Mouse (Mus musculus): ENCODE measurements around the gene Mei1. TPM values are rescaled to one million over a fixed set of nuclear protein-coding genes. Genes with fewer than 3 reads are reported as not detected.

Gene Mei1
- polyA plus RNA-seq, 1 experiment from 2014 or later, result 0.09 TPM

- Histone ChIP-seq H3K9me3 (replicated peaks; ENCODE audit: low read length) (no peaks in the 10 kb centered on the region), H3K36me3 (ENCODE audit: insufficient read depth, low read length) (peaks cover 8% of the 10 kb centered on the region; the same call in 1 of the 2 replicates), H3K4me1 (replicated peaks; ENCODE audit: insufficient read depth, low read length) (peaks cover 38% of the 10 kb centered on the region), H3K27me3 (ENCODE audit: insufficient read depth, low read length) (no peaks in the 10 kb centered on the region), H3K4me2 (ENCODE audit: low read length) (0 out of 2 replicates have a peak overlapping the region, but pooled peaks have one; percentile 37), H3K9ac (ENCODE audit: low read depth, low read length) (no peak overlapping the region), H3K4me3 (replicated peaks; ENCODE audit: low read depth, low read length) (no peak overlapping the region), H3K27ac (peak overlapping the region; percentile 83)
- DNase-seq (ENCODE audit: low spot score) (peak; percentile 82), ATAC-seq (replicated peaks; ENCODE audit: low FRiP score, low read depth) (peak; percentile 53; the same call in 1 of the 2 replicates)
- whole genome bisulfite sequencing, result 52% methylated on average over 8 of the region's 8 CpGs
- peak; percentile 97 for TF ChIP-seq CTCF (IDR thresholded peaks at IDR 0.05; ENCODE audit: low read depth)
These were observed 95.8 kb downstream of the Mei1 start for GRCm38 (mm10) chr15:82165332-82166239.

DNA sequence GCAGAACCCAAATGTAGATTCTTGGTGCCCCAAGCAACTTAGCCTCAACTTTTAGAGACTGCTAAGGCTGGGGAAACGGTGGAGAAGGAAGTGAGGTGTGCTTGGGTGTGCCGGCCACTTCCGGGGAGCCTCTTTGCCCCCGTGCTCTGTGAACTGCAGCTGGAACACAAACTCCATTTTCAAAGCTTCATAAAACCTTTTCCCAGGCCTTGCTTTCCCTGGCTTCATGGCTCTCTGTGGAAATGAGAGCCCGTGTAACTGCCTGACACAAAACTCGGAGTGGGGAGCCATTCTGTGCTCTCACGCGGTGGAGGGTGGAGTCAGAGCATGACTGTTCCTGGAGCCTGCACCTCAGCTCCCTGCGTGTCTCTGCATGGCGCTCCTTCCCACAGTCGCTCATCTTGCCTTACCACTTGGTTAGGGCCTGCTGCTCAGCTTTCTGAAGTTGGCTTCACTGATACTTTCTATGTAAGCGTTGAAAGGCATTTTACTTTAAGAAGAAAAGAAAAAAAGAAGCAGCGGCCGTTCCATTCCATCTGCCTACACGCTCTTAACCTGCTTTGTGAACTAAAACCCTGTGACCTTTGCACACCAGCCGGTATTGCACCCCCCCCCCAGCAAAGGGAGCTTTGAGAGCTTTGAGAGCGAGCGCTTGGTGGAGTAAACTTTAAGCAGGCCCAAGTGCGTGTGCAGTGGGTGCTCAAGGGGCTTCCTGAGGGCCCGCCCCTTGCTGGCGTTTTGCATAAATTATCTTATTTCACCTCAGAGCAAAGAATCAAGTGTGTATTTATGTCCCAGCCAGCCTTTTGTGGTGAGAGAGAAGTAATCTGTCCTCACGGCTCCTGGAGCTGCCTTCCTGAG is 96.7 kb downstream of the Mei1 start:
- WGBS, result 24% methylated on average over 22 of the region's 22 CpGs
- Histone ChIP-seq H3K4me2 (ENCODE audit: low read length) (peak overlapping the region; percentile 37), H3K4me3 (replicated peaks; ENCODE audit: low read depth, low read length) (no peak overlapping the region)

DNA sequence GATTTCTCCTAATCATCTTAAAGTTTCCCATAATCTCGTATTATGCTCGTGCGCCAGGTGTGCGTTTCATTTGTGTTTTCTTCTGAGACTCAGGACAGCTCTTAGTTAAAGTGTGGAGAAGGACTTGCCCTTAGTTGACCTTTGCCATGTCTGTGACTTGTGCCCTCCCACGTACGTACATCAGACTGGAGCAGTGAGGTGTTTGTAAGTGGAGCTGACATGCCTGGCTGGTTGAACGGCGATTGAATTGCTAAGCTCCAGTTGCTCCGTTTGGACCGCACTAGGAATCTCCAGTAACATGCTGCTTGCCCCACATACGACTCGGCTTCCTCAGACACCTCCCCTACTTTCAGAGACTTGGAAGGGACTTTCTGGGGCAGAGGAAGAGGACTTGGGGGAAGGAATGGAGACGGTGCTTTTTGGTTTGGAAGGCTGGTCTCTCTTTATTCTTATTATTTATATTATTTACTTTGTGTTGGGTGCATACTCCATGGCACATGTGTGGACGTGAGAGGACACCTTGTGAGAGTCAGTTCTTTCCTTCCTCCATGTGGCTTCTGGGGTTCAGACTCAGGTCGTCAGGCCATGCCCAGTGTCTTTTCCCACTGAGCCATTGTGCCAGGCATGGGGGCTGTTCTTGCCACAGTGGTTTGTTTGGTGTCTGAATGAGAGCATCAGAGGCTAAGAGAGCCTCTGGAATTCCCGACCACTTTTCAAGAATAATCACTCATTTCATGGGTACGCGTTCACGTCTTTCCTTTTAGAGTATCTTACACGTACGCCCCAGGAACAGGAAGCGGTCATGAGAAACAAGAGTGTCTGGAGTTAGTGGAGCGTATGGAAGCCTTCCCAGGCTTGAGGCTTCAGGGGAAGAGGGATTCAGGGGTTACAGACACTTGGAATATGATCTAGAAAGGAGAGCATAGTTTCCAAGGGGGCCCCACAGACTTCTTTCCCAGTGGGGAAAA is 97.7 kb downstream of the Mei1 start:
- TF ChIP-seq CTCF (IDR thresholded peaks at IDR 0.05; ENCODE audit: low read depth), result no peak
- DNase-seq (ENCODE audit: low spot score), result peak; percentile 87
- no peaks in the 10 kb centered on the region for H3K9me3 ChIP-seq (replicated peaks; ENCODE audit: low read length)
- peaks cover 20% of the 10 kb centered on the region for H3K36me3 ChIP-seq (ENCODE audit: insufficient read depth, low read length)
- no peaks in the 10 kb centered on the region for H3K27me3 ChIP-seq (ENCODE audit: insufficient read depth, low read length)
- H3K4me2 ChIP-seq (ENCODE audit: low read length), result peak overlapping the region; percentile 37
- no peak overlapping the region for H3K4me3 ChIP-seq (replicated peaks; ENCODE audit: low read depth, low read length)
- H3K4me1 ChIP-seq (replicated peaks; ENCODE audit: insufficient read depth, low read length), result peaks cover 34% of the 10 kb centered on the region
- no peak overlapping the region for H3K9ac ChIP-seq (ENCODE audit: low read depth, low read length)
- peak overlapping the region; percentile 83 for H3K27ac ChIP-seq
- ATAC-seq (replicated peaks; ENCODE audit: low FRiP score, low read depth), result peak; percentile 60
- WGBS, result 27% methylated on average over 23 of the region's 23 CpGs

More for the DNA sequence above, 96.7 kb downstream of the Mei1 start:
- Histone ChIP-seq H3K9me3 (replicated peaks; ENCODE audit: low read length) (no peaks in the 10 kb centered on the region), H3K27ac (peak overlapping the region; percentile 83), H3K36me3 (ENCODE audit: insufficient read depth, low read length) (peaks cover 12% of the 10 kb centered on the region), H3K9ac (ENCODE audit: low read depth, low read length) (peak overlapping the region; percentile 9), H3K4me1 (replicated peaks; ENCODE audit: insufficient read depth, low read length) (peaks cover 34% of the 10 kb centered on the region), H3K27me3 (ENCODE audit: insufficient read depth, low read length) (no peaks in the 10 kb centered on the region)
- ATAC-seq (replicated peaks; ENCODE audit: low FRiP score, low read depth) (peak; percentile 61), DNase-seq (ENCODE audit: low spot score) (no peak)
- TF ChIP-seq CTCF (IDR thresholded peaks at IDR 0.05; ENCODE audit: low read depth), result no peak

DNA sequence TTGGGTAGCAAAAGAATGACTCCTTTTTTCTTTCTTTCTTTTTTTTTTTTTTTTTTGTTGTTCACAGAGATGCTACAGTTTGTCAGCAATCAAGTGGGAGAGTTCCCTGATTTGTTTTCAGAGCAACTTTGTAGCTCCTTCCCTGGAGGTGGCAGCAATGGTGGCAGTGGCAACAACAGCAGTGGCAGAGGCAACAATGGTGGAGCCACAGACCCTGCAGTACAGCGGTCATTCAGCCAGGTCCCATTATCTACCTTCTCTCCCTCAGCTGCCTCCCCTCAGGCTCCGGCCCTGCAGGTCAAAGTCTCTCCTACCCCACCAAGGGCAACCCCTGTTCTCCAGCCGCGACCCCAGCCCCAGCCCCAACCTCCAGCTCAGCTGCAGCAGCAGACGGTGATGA is 99.9 kb downstream of the Mei1 start:
- Histone ChIP-seq H3K4me3 (replicated peaks; ENCODE audit: low read depth, low read length) (no peak overlapping the region), H3K27ac (no peak overlapping the region), H3K9ac (ENCODE audit: low read depth, low read length) (no peak overlapping the region), H3K9me3 (replicated peaks; ENCODE audit: low read length) (no peaks in the 10 kb centered on the region), H3K4me1 (replicated peaks; ENCODE audit: insufficient read depth, low read length) (peaks cover 32% of the 10 kb centered on the region), H3K27me3 (ENCODE audit: insufficient read depth, low read length) (no peaks in the 10 kb centered on the region), H3K4me2 (ENCODE audit: low read length) (no peak overlapping the region), H3K36me3 (ENCODE audit: insufficient read depth, low read length) (peaks cover 38% of the 10 kb centered on the region)
- no peak for TF ChIP-seq CTCF (IDR thresholded peaks at IDR 0.05; ENCODE audit: low read depth)
- 79% methylated on average over 5 of the region's 5 CpGs for WGBS
- DNase-seq (ENCODE audit: low spot score) (no peak), ATAC-seq (replicated peaks; ENCODE audit: low FRiP score, low read depth) (no peak)

DNA sequence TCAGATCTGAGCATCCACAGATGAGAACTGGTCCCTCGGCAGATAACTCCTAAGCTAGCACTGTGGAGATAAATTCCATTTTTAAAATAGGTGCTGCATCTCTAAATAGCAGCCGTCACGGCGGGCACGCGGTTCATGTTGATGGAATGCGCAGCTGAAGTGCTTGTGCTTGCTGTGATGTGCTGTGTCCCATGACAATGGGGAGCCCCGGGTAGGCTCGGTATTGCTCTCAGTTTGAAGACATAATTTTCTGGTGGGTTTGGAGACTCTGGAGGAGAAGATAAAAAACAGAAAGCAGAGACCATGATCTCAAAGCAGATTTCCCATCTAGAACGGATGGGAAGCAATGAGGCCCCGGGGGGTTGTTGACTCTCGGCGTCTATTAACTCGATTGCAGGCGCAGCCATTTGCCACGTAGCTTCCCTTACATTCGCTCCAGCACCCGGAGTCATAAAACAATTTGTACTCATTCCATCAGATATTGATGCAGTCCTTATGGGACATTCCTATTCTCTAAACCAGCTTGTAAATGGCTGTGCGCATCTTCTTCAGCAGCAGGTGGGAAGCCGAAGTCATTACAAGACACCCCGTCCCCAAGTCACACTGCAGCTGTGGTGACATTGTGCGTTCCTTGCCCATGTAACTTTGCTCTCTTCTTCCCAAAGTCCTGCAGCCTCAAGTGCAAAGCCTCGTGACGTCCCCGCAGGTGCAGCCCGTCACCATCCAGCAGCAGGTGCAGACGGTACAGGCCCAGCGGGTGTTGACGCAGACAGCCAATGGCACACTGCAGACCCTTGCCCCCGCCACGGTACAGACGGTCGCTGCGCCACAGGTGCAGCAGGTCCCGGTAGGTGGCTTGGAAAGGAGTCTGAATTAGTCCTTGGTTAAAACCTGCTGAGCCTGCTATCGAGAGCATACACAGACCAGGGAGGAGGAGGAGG is 100.9 kb downstream of the Mei1 start:
- ATAC-seq (replicated peaks; ENCODE audit: low FRiP score, low read depth), result no peak
- Histone ChIP-seq H3K9ac (ENCODE audit: low read depth, low read length) (no peak overlapping the region), H3K27me3 (ENCODE audit: insufficient read depth, low read length) (no peaks in the 10 kb centered on the region), H3K4me1 (replicated peaks; ENCODE audit: insufficient read depth, low read length) (peaks cover 30% of the 10 kb centered on the region), H3K4me3 (replicated peaks; ENCODE audit: low read depth, low read length) (no peak overlapping the region), H3K9me3 (replicated peaks; ENCODE audit: low read length) (no peaks in the 10 kb centered on the region), H3K4me2 (ENCODE audit: low read length) (no peak overlapping the region), H3K36me3 (ENCODE audit: insufficient read depth, low read length) (peaks cover 48% of the 10 kb centered on the region), H3K27ac (no peak overlapping the region)
- no peak for DNase-seq (ENCODE audit: low spot score)
- TF ChIP-seq CTCF (IDR thresholded peaks at IDR 0.05; ENCODE audit: low read depth), result no peak
- 77% methylated on average over 36 of the region's 36 CpGs for WGBS

Data from kidney, postnatal 0 days (tissue).